Mouse (Mus musculus) testis, postnatal 10 days (tissue): ENCODE measurements around the gene Tmem246.
"Not testable (repeated sequence)": the region's sequence is repeated elsewhere in the genome, so short reads cannot be mapped to it uniquely, and the experiment has no call there.

Experiments
- DNase-seq: peaks from one replicate; pipeline ENCODE4 v3.0.0; 2021; ENCODE audit warnings: low spot score

Tmem246 gene

GRCm38 (mm10) chr4:49597183-49598100 is at the start of gene Tmem246:
Gene Tmem246 (minus strand): TSS chr4:49597876.
- peak; percentile 80 for DNase-seq

DNA sequence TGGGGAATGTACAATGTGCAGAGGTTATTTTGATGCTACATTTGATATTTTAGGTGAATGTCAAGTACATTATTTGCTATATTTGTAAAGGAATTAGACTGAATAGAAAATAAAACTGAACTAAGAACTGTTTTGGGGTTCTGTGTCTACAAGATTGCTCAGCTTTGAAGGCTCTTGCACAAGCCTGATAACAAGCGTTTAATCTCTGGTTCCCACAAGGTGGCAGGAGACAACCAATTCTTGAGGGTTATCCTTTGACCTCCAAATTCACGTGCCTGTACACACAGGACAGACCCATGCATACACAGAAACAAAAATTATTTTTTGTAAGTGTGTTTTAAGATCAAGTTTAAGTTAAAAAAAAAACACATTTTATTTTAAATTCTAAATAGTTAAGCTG is 42.2 kb upstream of the Tmem246 start:
- no peak for DNase-seq

GRCm38 (mm10) chr4:49637821-49638220 is 40.1 kb upstream of the Tmem246 start:
- DNase-seq: no peak

DNA sequence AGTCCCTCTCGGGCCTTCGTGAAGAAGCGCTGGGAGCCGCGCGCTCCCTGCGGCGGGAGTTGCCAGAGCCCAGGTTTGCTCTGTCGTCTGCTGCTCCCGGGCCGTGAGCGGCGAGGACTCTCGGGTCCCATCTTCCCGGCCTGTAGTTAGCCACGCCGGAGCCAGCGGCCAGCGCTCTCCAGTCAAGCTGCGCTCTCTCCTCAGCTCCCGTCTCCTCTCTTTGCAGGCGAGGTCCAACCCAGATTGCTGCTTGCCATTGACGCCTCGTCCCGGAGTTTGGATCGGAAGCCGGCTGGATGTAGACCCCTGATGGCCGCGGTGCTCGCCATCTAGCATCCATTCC is 34.4 kb upstream of the Tmem246 start:
- DNase-seq: no peak

- DNase-seq: peak; percentile 95
These were observed 33.9 kb upstream of the Tmem246 start, which contains the start of gene Rnf20 for GRCm38 (mm10) chr4:49631319-49632138. Gene Rnf20 (plus strand): TSS chr4:49632006.

DNA sequence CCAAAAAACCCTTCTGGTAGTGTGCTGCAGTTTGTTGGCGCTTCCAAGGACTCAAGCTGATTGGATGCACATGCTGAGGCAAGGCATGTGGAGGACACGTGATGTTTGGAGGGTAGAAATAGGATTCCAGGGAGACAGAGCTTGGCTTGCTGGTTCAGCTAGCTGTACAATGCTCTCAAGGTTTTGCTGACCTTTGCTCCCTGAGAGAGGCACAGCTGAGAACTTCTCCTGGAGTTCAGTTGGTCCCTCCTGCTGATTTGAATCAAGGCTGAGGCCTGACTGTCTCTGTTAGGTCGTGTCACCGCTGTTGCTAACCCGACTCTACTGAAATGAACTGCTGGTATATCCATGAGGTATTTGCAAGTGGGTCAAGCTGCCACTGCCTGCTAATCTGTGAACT is 31.3 kb upstream of the Tmem246 start:
- DNase-seq: no peak

GRCm38 (mm10) chr4:49626973-49627372 is 29.3 kb upstream of the Tmem246 start:
- peak; percentile 86 for DNase-seq

DNA sequence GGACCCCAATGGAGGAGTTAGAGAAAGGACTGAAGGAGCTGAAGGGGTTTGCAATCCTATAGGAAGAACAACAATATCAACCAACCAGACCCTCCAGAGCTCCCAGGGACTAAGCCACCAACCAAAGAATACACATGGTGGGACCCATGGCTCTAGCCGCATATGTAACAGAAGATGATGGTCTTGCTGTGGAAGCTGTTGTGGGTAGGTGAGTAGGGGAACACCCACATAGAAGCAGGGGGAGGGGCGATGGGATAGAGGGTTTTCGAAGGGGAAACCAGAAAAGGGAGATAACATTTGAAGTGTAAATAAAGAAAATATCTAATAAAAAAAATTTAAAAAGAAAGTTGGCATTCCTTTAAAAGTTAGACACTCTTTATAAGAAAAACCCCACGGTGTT is 27.3 kb upstream of the Tmem246 start:
- not testable (repeated sequence) for DNase-seq

DNA sequence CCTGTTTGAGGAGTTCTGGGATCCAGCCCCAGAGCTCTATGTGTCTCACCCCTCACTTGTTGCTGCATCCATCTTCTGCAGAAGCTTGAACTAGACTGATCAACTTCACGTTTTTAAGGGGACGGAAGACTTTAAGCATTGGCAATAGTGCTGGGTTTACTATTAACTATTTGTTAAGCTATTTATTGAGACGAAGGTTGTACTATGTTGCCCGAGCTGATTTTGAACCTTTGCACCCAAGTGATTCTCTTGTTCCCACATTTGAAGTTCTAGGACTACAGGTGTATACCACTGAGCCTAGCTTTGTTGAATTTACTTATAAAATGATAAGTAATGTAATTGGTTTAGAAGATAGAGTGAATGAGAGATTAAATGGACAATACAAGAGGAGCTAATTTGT is 26.2 kb upstream of the Tmem246 start:
- no peak for DNase-seq

DNA sequence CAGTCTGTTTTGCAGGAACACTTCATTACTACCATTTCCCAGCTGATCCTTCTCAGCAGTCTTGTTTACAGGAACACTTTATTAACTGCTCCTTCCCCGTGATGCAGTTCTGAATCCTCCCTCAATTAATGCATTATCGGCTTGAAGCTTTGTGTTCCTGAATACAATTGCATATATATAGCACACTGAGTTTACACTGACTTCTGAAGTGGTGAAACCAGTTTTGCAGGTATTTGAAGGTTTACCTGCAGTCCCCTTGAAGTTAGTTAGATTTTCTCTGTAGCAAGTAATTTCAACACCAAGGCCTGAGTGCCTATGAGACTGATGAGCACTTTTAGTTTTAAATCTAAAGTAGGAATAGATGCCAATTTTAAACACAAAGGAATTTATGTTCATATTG is 24.6 kb upstream of the Tmem246 start:
- no peak for DNase-seq

DNA sequence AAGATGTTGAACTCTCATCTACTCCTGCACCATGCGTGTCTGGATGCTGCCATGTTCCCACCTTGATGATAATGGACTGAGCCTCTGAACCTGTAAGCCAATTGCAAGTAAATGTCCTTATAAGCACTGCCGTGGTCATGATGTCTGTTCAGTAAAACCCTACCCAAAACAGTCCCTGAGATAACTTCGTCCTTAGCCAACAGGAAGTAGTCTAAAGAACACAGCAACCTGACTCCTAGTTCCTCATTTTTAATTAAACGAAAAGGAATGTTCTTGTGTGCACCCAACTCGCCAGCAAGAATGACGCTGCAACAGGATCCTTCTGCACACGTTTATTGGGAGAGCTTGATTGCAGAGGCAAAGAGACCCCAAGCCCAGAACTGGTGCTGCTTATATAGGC is 22.2 kb upstream of the Tmem246 start:
- DNase-seq: not testable (repeated sequence)

DNA sequence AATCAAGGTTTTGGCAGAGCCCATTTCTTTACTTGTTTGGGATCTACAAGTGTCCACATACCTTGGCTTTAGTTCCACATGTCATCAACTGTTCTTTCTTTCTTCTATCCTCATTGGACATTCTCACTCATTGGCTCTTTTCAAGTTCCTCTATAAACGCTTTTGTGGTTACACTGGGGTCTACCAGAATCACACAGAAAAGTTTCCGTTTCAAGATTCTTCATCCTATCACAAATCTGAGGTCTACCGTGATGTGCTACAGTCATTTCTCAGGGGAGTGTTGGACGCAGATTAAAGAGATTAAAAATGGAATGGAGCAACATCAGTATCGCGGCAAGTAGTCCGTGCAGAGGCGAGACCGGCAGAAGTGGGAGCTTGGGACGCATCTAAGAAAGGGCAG is 19.2 kb upstream of the Tmem246 start:
- DNase-seq: no peak

GRCm38 (mm10) chr4:49605459-49605858 is 7.8 kb upstream of the Tmem246 start:
- no peak for DNase-seq

- no peak for DNase-seq
These were observed 6.9 kb upstream of the Tmem246 start for GRCm38 (mm10) chr4:49604616-49605015.

DNA sequence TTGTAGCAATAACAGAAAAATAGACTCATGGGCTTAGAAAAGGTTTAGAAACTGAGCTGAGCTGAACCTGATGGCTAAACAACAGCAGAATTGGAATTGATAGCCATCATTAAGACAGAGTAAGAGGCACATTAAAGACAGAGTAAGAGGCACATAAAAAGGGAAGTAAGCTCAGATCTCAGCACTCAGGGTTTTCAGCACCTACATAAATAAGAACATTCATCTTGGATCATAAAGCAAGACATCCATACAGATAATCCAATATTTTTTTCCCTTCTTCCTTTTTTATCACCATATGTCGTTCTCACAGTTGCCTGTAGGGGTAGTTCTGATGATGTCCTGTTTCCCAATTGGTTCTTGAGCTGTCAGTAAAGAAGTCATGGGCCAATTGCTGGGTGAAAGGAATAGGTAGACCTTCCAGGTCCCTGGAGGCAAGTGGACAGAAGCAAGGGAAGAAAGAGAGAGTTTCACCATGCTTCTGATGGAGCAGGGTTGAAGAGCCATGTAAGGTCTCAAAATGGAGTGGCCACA is 6.4 kb upstream of the Tmem246 start:
- no peak for DNase-seq

- DNase-seq: no peak
These were observed 5.5 kb upstream of the Tmem246 start for GRCm38 (mm10) chr4:49603161-49603560.

- no peak for DNase-seq
These were observed 862 bp downstream of the Tmem246 start for GRCm38 (mm10) chr4:49596846-49597182.

GRCm38 (mm10) chr4:49590152-49590551 is 7.5 kb downstream of the Tmem246 start:
- DNase-seq: no peak

DNA sequence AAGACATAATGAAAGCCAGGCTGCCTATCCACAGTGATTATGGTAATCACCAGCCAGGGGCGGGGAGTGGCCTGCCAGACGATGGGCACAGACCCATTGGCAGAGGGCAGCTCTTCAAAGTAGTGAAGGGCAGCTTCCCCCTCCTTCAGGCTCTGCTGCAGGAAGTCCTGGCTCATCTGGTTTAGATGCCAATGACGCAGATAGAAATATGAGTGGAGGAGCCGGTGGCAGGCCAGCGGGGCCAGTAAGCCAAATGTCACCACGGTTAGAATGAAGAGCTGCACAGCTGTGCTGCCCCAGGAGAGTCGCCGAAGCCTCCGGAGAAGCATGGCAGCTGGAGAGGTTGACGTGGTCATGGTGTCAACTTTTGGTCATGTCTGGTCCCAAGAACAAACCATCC is 10.9 kb downstream of the Tmem246 start:
- no peak for DNase-seq

GRCm38 (mm10) chr4:49585524-49586101 is 12.1 kb downstream of the Tmem246 start:
- no peak for DNase-seq

DNA sequence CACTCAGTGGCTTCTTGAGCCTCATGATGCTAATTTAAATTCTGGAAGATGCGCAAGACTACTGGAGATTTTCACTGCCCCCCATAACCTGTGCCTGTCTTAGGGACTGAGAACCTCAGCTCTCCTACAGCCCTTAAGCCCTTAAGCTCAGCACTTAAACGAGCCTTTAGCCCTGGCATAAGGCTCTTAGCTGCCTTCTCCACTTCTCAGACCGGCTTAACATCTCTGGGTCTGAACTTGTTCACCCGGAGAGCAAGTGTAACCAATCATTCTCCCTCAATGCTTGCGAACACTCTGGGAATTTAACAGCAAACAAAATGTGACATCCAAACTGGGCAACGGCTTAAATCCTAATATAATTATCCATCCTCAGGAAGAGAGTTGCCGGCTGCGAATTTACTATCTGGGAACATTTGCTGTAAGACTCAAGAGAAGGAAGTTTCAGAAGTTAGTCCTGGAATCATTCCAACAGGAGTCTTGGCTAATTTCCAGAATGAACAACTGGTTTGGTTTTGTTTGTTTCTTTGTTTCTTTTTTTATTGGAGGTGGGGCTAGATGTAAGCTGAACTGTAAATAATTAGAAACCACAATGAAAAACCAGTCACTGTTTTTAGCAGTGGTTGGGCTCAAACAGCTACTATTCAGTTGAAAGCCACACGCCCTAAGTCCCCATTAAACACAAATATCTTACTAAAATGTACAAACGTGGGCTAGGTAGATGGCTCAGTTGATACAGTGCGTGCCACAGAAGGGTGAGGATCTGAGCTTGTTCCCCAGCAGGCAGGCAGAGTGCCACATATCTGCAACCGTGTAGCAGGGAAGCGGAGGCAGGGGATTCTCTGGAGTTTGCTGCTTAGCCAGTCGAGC is 13.5 kb downstream of the Tmem246 start:
- no peak for DNase-seq

DNA sequence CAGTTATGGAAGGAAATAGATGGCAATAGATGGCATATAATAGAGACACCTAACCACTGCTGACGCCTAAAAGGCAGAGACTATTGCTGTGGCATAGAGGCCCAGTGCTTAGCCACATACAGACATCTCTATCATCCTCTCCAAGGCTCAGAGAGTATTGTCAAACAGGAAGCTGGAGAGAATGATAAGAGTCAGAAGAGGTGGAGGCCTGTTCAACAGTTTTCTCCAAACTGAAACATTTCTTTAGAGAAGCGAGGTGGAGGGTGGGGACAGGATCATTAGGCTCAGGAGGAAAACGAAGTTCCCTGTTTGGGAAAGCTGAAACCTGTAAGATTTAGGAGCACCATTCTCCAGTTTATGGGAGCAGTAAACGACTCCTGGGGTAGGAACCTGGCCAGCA is 16.4 kb downstream of the Tmem246 start:
- DNase-seq: no peak
